Mouse (Mus musculus): ENCODE results near the gene Ldhb. TPM values are rescaled to one million over a fixed set of nuclear protein-coding genes. Genes with fewer than 3 reads are reported as not detected.

Ldhb gene
- total RNA-seq, 2 experiments from 2014 or later: 120 to 334 TPM

Other genes starting within 250 kb of the Ldhb start
- gene Iapp, start 209.5 kb downstream of the Ldhb start, total RNA-seq (2021): not detected
- gene Slco1a5, start 185.0 kb downstream of the Ldhb start, total RNA-seq (2021): not detected
- 1 to 10 TPM; 5.9 to 8.0 TPM for gene Pyroxd1, start 162.3 kb downstream of the Ldhb start, total RNA-seq (2021)
- 1 to 10 TPM; 4.1 to 4.7 TPM for gene Recql, start 120.9 kb downstream of the Ldhb start, total RNA-seq (2021)
- gene Golt1b, start 120.7 kb downstream of the Ldhb start, total RNA-seq (2021): 10 to 100 TPM; 13.0 to 16.5 TPM
- gene Spx, start 94.5 kb downstream of the Ldhb start, total RNA-seq (2021): 1 to 10 TPM in 1 of 2 experiments, not detected in 1; 1.0 TPM
- gene Gys2, start 34.8 kb downstream of the Ldhb start, total RNA-seq (2021): not detected
- 1 to 10 TPM; 8.2 to 8.8 TPM for gene Kcnj8, start 63.7 kb upstream of the Ldhb start, total RNA-seq (2021)
- 100 to 1,000 TPM; 110 to 129 TPM for gene Abcc9, start 194.4 kb upstream of the Ldhb start, total RNA-seq (2021)
- gene Cmas, start 248.7 kb upstream of the Ldhb start, total RNA-seq (2021): 10 to 100 TPM; 25.8 to 29.9 TPM

All from gastrocnemius, postnatal 25 days (tissue).